Mouse (Mus musculus): ENCODE measurements around the gene Gipc2.

DNA sequence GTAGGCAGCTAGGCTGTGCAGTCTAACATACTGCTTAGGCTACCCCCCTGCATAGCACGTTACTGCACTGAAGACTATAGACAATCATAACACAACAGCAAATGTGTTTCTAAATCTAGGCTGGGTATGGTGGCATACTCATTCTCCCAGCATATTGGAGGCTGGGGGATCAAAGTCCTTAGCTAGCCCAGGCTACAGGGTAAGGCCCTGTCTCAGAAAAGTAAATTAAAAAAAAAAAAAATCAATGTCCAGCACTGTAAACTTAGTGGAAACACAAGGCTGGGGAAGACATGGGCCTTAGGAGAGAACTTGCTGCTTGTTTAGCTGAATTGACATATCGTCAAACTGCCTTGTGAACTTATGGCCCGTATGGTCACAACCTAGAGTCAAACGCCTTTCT lies 14.6 kb upstream of the Gipc2 start:
- TF ChIP-seq CTCF (IDR thresholded peaks at IDR 0.05; ENCODE audit: extremely low read depth, insufficient read depth, low read length) (no peak), POLR2A (IDR thresholded peaks at IDR 0.05; ENCODE audit: extremely low read depth, insufficient read depth, low read length) (no peak)
